Mouse (Mus musculus) liver, embryonic 11.5 days (tissue): ENCODE measurements around the gene A630023A22Rik. TPM values are rescaled to one million over a fixed set of nuclear protein-coding genes. Genes with fewer than 3 reads are reported as not detected.

Experiments used
- ATAC-seq: fragments of 200-750 bp; cut with Nextera tagmentation; replicated peaks from 2 replicates; pipeline ENCODE4 v1.8.0; 2017; ENCODE audit warnings: moderate number of reproducible peaks, mild to moderate bottlenecking, moderate TSS enrichment, moderate library complexity; ENCODE audit not compliant: low FRiP score
- DNase-seq: peaks from one replicate; pipeline ENCODE4 v3.0.0-alpha.2; 2017; ENCODE audit warnings: low spot score
- H3K27ac ChIP-seq: fragments of 300-500 bp; sonication (generic); 2 replicates; pipeline ENCODE4 v1.5.1; 2014; ENCODE audit warnings: mild to moderate bottlenecking, low read depth, low read length, control low read depth
- H3K27me3 ChIP-seq: fragments of 300-500 bp; sonication (generic); replicated peaks from 2 replicates; pipeline ENCODE4 v1.6.1; 2014; ENCODE audit warnings: low read length, mixed read lengths; ENCODE audit not compliant: control insufficient read depth, insufficient read depth
- H3K36me3 ChIP-seq: fragments of 300-500 bp; sonication (generic); 2 replicates; pipeline ENCODE4 v1.6.1; 2014; ENCODE audit warnings: mild to moderate bottlenecking, low read length, moderate library complexity, mixed read lengths; ENCODE audit not compliant: control insufficient read depth, insufficient read depth
- H3K4me1 ChIP-seq: fragments of 300-500 bp; sonication (generic); replicated peaks from 2 replicates; pipeline ENCODE4 v1.6.1; 2014; ENCODE audit warnings: low read length, mixed read lengths; ENCODE audit not compliant: control insufficient read depth, insufficient read depth
- H3K4me2 ChIP-seq: fragments of 300-500 bp; sonication (generic); 2 replicates; pipeline ENCODE4 v1.6.1; 2014; ENCODE audit warnings: mild to moderate bottlenecking, control low read depth, moderate library complexity
- H3K4me3 ChIP-seq: fragments of 300-500 bp; sonication (generic); 2 replicates; pipeline ENCODE4 v1.5.1; 2014; ENCODE audit warnings: low read depth, low read length, control low read depth
- H3K9ac ChIP-seq: fragments of 300-500 bp; sonication (generic); 2 replicates; pipeline ENCODE4 v1.6.1; 2014; ENCODE audit warnings: low read depth, low read length, control low read depth
- H3K9me3 ChIP-seq: fragments of 300-500 bp; sonication (generic); 2 replicates; pipeline ENCODE4 v1.6.1; 2016; ENCODE audit warnings: low read length, inconsistent platforms, mixed read lengths; ENCODE audit not compliant: control insufficient read depth
- WGBS: fragments of 180-500 bp; shearing (Covaris S2); extraction: QIAGEN DNeasy Blood & Tissue Kit; methylation state at CpG from one replicate; pipeline ENCODE4 v1.1.7; 2014; 5-methylcytosine and 5-hydroxymethylcytosine counted together
- polyA plus RNA-seq: library from polyadenylated mRNA; unstranded; fragments of >200 nt; fragmentation: Nextera tagmentation; extraction: Ambion mirVana; gene quantifications from 2 replicates; pipeline ENCODE4 v1.2.1, GENCODE M21; 2014

A630023A22Rik gene
- polyA plus RNA-seq, 1 experiment from 2014 or later: not detected

- Histone ChIP-seq H3K4me3 (no peak overlapping the region), H3K27ac (no peak overlapping the region), H3K9ac (no peak overlapping the region), H3K36me3 (no peaks in the 10 kb centered on the region), H3K4me2 (no peak overlapping the region), H3K9me3 (no peaks in the 10 kb centered on the region), H3K4me1 (no peaks in the 10 kb centered on the region), H3K27me3 (no peaks in the 10 kb centered on the region)
- ATAC-seq: no peak
- no peak for DNase-seq
- WGBS: 62% methylated on average over 5 of the region's 5 CpGs
Measured at GRCm38 (mm10) chr14:34096161-34096560, 6.4 kb downstream of the A630023A22Rik start.

DNA sequence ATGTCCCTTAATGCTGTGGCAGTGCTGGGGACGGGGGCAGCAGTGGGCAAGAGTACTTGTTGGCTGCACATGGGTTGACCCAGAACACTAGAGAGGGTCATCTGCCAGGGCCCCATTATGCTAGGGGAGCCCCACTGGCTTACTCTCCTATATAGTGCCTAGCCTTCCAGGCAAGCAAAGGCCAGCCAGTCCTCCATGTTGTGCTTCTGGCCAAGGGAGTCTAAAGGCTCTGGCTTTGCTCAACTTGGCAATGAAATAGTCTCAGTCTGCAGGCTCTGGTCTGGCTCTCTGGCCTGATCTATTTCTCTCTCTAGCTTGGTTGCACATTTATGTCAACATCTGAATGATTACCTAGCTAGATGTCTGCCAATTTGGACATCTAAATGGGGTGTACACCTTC, 9.7 kb downstream of the A630023A22Rik start:
- no peak overlapping the region for H3K4me2 ChIP-seq
- H3K27me3 ChIP-seq: no peaks in the 10 kb centered on the region
- no peaks in the 10 kb centered on the region for H3K36me3 ChIP-seq
- H3K9ac ChIP-seq: no peak overlapping the region
- WGBS: 73% methylated on average over 1 of the region's 1 CpGs
- no peak overlapping the region for H3K27ac ChIP-seq
- no peaks in the 10 kb centered on the region for H3K4me1 ChIP-seq
- no peak overlapping the region for H3K4me3 ChIP-seq
- no peaks in the 10 kb centered on the region for H3K9me3 ChIP-seq
- no peak for DNase-seq
- ATAC-seq: no peak

- H3K4me3 ChIP-seq: no peak overlapping the region
- H3K9me3 ChIP-seq: no peaks in the 10 kb centered on the region
- 78% methylated on average over 5 of the region's 5 CpGs for WGBS
- no peak overlapping the region for H3K27ac ChIP-seq
- DNase-seq: no peak
- ATAC-seq: no peak
- H3K27me3 ChIP-seq: no peaks in the 10 kb centered on the region
- no peak overlapping the region for H3K4me2 ChIP-seq
- no peak overlapping the region for H3K9ac ChIP-seq
- H3K36me3 ChIP-seq: no peaks in the 10 kb centered on the region
- H3K4me1 ChIP-seq: no peaks in the 10 kb centered on the region
Measured at GRCm38 (mm10) chr14:34091475-34091874, 11.1 kb downstream of the A630023A22Rik start.

DNA sequence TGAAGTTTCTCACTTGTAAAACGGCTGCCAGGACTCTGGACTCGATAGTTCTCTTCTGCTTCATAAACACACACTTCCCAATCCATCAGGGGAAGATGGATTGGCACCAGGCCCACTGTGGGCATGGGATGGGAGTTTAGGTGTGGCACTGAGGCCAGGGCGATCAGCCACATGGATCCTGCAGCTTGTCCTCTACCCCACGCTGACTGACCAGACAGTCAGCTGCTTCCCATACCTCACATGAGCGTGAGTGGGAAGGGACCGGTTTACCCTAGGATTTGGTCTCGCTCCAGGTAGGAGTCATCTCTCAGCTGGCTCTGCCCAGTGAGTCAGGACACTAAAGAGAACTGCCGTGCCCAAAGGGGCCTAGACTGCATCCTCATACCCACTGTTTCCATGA, 12.8 kb downstream of the A630023A22Rik start:
- Histone ChIP-seq H3K27me3 (no peaks in the 10 kb centered on the region), H3K9me3 (no peaks in the 10 kb centered on the region), H3K27ac (no peak overlapping the region), H3K9ac (no peak overlapping the region), H3K36me3 (no peaks in the 10 kb centered on the region), H3K4me1 (no peaks in the 10 kb centered on the region), H3K4me2 (no peak overlapping the region), H3K4me3 (no peak overlapping the region)
- ATAC-seq (no peak), DNase-seq (no peak)
- 75% methylated on average over 8 of the region's 8 CpGs for WGBS

DNA sequence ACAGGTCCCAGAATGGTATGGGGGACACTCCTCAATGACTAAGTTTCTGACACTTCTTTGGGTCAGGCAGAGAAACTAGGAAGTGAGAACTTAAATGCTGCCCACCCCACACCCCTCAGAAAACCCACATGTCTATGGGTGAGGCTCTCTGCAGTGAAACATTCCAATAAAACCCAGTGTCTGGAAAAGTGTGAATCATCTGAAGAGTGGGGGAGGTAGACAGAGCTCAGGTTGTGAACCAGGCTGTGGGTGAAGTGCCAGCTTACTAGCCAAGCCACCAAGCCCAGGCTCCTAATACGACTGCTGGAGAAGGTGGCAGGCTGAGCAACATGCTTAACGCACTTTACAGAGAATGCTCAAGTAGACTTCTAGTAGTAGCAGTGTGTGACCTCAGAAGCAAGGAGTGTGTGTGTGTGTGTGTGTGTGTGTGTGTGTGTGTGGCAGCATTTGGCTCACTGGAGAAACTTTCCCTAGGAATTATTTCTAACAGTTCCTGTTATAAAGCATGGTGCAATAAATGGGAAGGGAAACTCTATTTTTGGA, 14.6 kb downstream of the A630023A22Rik start:
- H3K4me3 ChIP-seq: no peak overlapping the region

DNA sequence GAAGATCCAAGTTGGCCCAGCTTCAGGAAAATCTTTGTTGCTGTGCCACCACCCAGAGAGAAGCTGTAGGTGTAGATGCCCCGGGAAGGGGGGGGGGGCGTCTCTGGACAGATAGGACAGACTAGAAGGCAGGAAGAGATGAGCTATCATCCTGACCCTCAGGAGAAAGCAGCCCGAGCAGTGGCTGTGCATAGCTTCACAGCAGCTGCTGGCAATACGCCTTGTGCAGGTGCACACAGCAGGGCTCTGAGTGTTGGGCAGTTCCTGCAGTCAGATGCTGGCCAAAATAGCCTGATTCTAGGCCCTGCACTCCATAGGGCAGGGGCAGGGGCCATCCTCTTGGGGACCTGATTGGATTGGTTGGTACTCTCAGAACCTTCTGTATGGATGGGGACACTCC, 15.7 kb downstream of the A630023A22Rik start:
- Histone ChIP-seq H3K4me3 (no peak overlapping the region), H3K4me1 (no peaks in the 10 kb centered on the region), H3K27me3 (no peaks in the 10 kb centered on the region), H3K4me2 (no peak overlapping the region), H3K9ac (no peak overlapping the region), H3K36me3 (no peaks in the 10 kb centered on the region), H3K27ac (no peak overlapping the region), H3K9me3 (no peaks in the 10 kb centered on the region)
- ATAC-seq (no peak), DNase-seq (no peak)
- WGBS: 58% methylated on average over 4 of the region's 4 CpGs

More for the DNA sequence above, 14.6 kb downstream of the A630023A22Rik start:
- no peaks in the 10 kb centered on the region for H3K36me3 ChIP-seq
- no peaks in the 10 kb centered on the region for H3K27me3 ChIP-seq
- H3K9me3 ChIP-seq: no peaks in the 10 kb centered on the region
- WGBS: 68% methylated on average over 2 of the region's 2 CpGs
- ATAC-seq (no peak), DNase-seq (no peak)
- H3K4me1 ChIP-seq: no peaks in the 10 kb centered on the region
- H3K4me2 ChIP-seq: no peak overlapping the region
- H3K9ac ChIP-seq: no peak overlapping the region
- H3K27ac ChIP-seq: no peak overlapping the region

DNA sequence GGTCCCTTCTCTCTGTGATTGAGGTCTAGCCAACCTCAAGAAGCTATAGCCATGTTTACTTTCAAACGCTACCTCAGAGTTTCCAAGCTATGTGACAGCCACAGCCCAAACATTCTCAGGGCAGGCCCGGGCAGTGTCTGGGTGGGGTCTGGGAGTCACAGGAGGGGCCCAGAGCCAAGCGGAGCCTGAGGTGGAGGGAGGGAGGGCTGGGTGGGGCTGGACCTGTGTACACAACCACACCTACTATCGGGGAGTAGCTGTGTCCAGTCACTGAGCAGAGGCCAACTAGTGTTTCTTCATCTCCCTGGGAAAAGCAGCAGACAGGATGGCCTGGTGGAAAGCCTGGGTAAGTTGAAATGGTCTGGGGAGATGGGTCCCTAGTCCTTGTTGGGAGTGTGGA, 16.8 kb downstream of the A630023A22Rik start, which contains the start of gene Anxa8:
Gene Anxa8, plus strand, starts transcription at position 251 of the 400 bp plus-strand sequence.
- Histone ChIP-seq H3K36me3 (no peaks in the 10 kb centered on the region), H3K9ac (no peak within 1 kb of the TSS), H3K4me3 (no peak within 1 kb of the TSS), H3K9me3 (no peaks in the 10 kb centered on the region), H3K27ac (no peak within 1 kb of the TSS), H3K4me1 (no peaks in the 10 kb centered on the region), H3K27me3 (no peaks in the 10 kb centered on the region), H3K4me2 (no peak within 1 kb of the TSS)
- DNase-seq: no peak
- WGBS: 34% methylated on average over 4 of the region's 4 CpGs
- ATAC-seq: no peak

DNA sequence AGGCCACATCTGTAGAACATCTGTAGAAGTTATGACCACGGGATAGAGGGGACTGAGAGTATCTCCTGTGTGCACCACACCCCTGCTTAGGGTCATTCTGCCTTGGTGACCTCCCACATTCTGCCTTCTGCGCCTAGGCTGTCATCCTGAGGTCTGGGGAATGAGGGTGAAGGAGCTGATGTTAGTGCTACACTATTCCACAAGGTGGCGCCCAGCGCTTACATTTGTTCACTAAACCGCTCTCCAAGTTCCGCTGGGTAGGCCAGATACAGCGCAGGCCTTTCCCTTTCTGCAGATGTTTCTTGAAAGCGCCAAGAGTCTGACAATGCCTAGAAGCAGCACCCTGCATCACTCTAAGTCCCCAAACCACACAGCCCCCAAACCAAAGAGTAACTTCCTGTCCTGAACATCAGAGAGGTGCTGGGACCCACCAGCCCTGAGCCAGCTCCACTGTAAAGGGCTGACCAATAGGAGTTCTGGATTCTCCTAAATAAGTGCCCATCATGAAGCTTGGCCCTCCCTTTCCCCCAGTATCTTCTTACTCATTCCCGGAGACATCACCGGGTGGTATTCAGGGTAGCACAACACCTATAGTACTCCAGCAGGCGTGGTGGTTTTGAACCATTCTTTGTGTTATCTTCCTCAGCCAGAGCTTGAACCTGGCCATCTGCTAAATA, 22.1 kb downstream of the A630023A22Rik start:
- ATAC-seq (peak; percentile 41; the same call in 1 of the 2 replicates), DNase-seq (peak; percentile 68)
- Histone ChIP-seq H3K4me3 (no peak overlapping the region), H3K4me1 (no peaks in the 10 kb centered on the region), H3K9ac (no peak overlapping the region), H3K27me3 (no peaks in the 10 kb centered on the region), H3K27ac (no peak overlapping the region), H3K9me3 (no peaks in the 10 kb centered on the region), H3K4me2 (no peak overlapping the region), H3K36me3 (no peaks in the 10 kb centered on the region)
- 11% methylated on average over 11 of the region's 11 CpGs for WGBS

GRCm38 (mm10) chr14:34078293-34078692, 24.3 kb downstream of the A630023A22Rik start:
- no peak for ATAC-seq
- 61% methylated on average over 4 of the region's 4 CpGs for WGBS

More at GRCm38 (mm10) chr14:34078293-34078692, 24.3 kb downstream of the A630023A22Rik start:
- H3K9me3 ChIP-seq: no peaks in the 10 kb centered on the region
- H3K9ac ChIP-seq: no peak overlapping the region
- H3K4me2 ChIP-seq: no peak overlapping the region
- H3K4me1 ChIP-seq: no peaks in the 10 kb centered on the region
- no peak overlapping the region for H3K27ac ChIP-seq
- H3K36me3 ChIP-seq: no peaks in the 10 kb centered on the region
- H3K27me3 ChIP-seq: no peaks in the 10 kb centered on the region
- no peak for DNase-seq
- no peak overlapping the region for H3K4me3 ChIP-seq
